Mouse (Mus musculus) embryonic facial prominence, embryonic 15.5 days (tissue): ENCODE results near the gene Hcfc1. TPM values are rescaled to one million over a fixed set of nuclear protein-coding genes. Genes with fewer than 3 reads are reported as not detected.
A peak's percentile ranks its signal among the peaks of the same experiment; 100 is the strongest.

Source experiments
- ATAC-seq: fragments of 200-750 bp; cut with Nextera tagmentation; 2 replicates; pipeline ENCODE4 v1.8.0; 2017; ENCODE audit warnings: low read depth, moderate TSS enrichment; ENCODE audit not compliant: insufficient number of reproducible peaks, low FRiP score, low TSS enrichment
- H3K27ac ChIP-seq: fragments of 300-500 bp; sonication (generic); replicated peaks from 2 replicates; pipeline ENCODE4 v1.5.1; 2015; ENCODE audit warnings: mild to moderate bottlenecking, inconsistent platforms
- H3K27me3 ChIP-seq: fragments of 300-500 bp; sonication (generic); 2 replicates; pipeline ENCODE4 v1.6.1; 2015; ENCODE audit warnings: inconsistent platforms
- H3K36me3 ChIP-seq: fragments of 300-500 bp; sonication (generic); 2 replicates; pipeline ENCODE4 v1.6.1; 2015; ENCODE audit warnings: mild to moderate bottlenecking, inconsistent platforms
- H3K4me1 ChIP-seq: fragments of 300-500 bp; sonication (generic); 2 replicates; pipeline ENCODE4 v1.6.1; 2015; ENCODE audit warnings: inconsistent platforms
- H3K4me2 ChIP-seq: fragments of 300-500 bp; sonication (generic); replicated peaks from 2 replicates; pipeline ENCODE4 v1.6.1; 2015; ENCODE audit warnings: mild to moderate bottlenecking, inconsistent platforms
- H3K4me3 ChIP-seq: fragments of 300-500 bp; sonication (generic); replicated peaks from 2 replicates; pipeline ENCODE4 v1.5.1; 2015; ENCODE audit warnings: mild to moderate bottlenecking, inconsistent platforms
- H3K9ac ChIP-seq: fragments of 300-500 bp; sonication (generic); 2 replicates; pipeline ENCODE4 v1.6.1; 2015; ENCODE audit warnings: inconsistent platforms
- H3K9me3 ChIP-seq: fragments of 300-500 bp; sonication (generic); replicated peaks from 2 replicates; pipeline ENCODE4 v1.6.1; 2016; ENCODE audit warnings: inconsistent platforms
- WGBS: fragments of 180-500 bp; shearing (Covaris S2); methylation state at CpG from one replicate; pipeline ENCODE4 v1.1.7; 2015; 5-methylcytosine and 5-hydroxymethylcytosine counted together
- polyA plus RNA-seq: library from polyadenylated mRNA; unstranded; fragments of >200 nt; fragmentation: Nextera tagmentation; extraction: Ambion mirVana; gene quantifications from 2 replicates; pipeline ENCODE4 v1.2.1, GENCODE M21; 2015

The Hcfc1 gene
- polyA plus RNA-seq, 1 experiment from 2014 or later = 43.0 TPM

DNA sequence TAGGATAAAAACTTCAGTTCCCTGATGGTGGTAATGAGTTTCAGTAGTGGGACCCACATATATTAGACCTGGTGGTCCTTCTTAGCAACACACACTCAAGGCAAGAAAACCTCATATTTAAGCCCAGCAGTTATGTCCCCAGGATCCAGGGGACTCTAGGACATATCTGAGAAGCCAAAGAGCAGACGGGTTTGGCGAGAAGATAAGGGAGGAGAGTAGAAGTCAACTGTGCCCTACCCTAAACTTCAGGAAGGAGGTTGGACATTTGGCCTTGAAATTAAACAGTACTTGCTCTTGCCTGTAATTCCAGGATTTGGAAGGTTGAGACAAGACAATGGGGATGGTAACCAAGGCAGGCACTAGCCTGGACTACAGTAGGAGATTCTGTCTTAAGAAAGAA lies 3.6 kb upstream of the Hcfc1 start:
- ATAC-seq = no peak
- 83% methylated on average over 2 of the region's 2 CpGs for WGBS

DNA sequence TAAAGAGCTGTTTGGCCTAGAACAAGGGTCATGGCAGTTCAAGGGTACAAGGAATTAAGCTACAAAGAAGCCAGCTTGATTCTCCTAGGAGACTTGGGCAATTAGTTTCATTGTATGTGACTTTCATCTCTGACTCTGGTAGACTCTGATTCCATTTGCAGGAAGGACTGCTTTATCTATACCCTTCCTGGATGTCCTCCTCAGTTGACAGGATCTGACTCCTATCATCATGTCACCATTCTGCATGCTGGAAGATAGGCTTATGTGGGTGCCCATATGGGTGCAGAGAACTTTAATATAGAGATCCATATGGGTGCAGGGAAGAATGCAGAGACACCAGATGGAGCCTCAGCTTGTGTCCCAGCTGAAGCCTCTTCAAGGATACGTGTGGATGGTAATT lies 3.0 kb upstream of the Hcfc1 start:
- no peaks in the 10 kb centered on the region for H3K9me3 ChIP-seq
- H3K36me3 ChIP-seq = no peaks in the 10 kb centered on the region
- no peak overlapping the region for H3K4me2 ChIP-seq
- H3K27ac ChIP-seq = no peak overlapping the region
- H3K4me3 ChIP-seq = no peak overlapping the region
- no peak overlapping the region for H3K9ac ChIP-seq
- WGBS = 89% methylated on average over 1 of the region's 1 CpGs
- ATAC-seq = no peak
- H3K27me3 ChIP-seq = no peaks in the 10 kb centered on the region
- H3K4me1 ChIP-seq = 0 out of 2 replicates have a peak, but pooled peaks cover under 1% of the 10 kb centered on the region

More for the DNA sequence above, 3.6 kb upstream of the Hcfc1 start:
- Histone ChIP-seq H3K4me3 (no peak overlapping the region), H3K36me3 (no peaks in the 10 kb centered on the region), H3K9me3 (no peaks in the 10 kb centered on the region), H3K27ac (no peak overlapping the region), H3K27me3 (no peaks in the 10 kb centered on the region), H3K4me1 (no peaks in the 10 kb centered on the region), H3K9ac (no peak overlapping the region), H3K4me2 (no peak overlapping the region)

GRCm38 (mm10) chrX:73967177-73968075 lies 1.3 kb upstream of the Hcfc1 start:
- Histone ChIP-seq H3K9me3 (no peaks in the 10 kb centered on the region), H3K36me3 (no peaks in the 10 kb centered on the region), H3K27me3 (no peaks in the 10 kb centered on the region), H3K4me2 (peak overlapping the region; percentile 44), H3K4me1 (peaks cover 5% of the 10 kb centered on the region; the same call in 1 of the 2 replicates), H3K27ac (peak overlapping the region; percentile 99), H3K4me3 (peak overlapping the region; percentile 65), H3K9ac (peak overlapping the region; percentile 28)
- peak; percentile 88 for ATAC-seq
- WGBS = 18% methylated on average over 60 of the region's 60 CpGs

GRCm38 (mm10) chrX:73965307-73965706 lies 850 bp downstream of the Hcfc1 start:
- Histone ChIP-seq H3K4me1 (peaks cover 5% of the 10 kb centered on the region; the same call in 1 of the 2 replicates), H3K27me3 (no peaks in the 10 kb centered on the region), H3K27ac (peak overlapping the region; percentile 99; the same call in 1 of the 2 replicates), H3K4me2 (peak overlapping the region; percentile 57), H3K4me3 (peak overlapping the region; percentile 65), H3K36me3 (no peaks in the 10 kb centered on the region), H3K9ac (peak overlapping the region; percentile 54), H3K9me3 (no peaks in the 10 kb centered on the region)
- ATAC-seq = no peak
- WGBS = 13% methylated on average over 20 of the region's 20 CpGs

DNA sequence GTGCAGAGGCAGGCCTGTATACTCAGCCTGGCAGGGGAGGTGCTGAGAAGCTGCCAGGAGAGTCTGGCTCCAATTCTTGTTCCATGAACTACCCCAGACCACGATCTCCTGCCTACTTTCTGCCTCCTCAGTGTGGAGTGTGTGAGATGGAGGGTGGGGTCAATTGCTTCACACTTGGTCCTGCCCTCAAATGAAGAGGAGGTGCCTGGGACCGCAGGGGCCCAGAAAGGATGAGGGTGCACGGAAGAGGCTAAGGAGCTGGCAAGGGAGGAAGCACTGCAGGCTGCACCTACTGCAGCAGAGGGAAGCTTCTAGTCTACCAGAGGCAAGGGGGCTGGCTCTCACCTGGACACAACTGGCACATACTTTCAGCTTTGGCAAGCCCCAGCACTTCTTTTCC lies 1.8 kb downstream of the Hcfc1 start:
- ATAC-seq = no peak
- H3K27ac ChIP-seq = peak overlapping the region; percentile 39
- peak overlapping the region; percentile 57 for H3K4me2 ChIP-seq
- H3K27me3 ChIP-seq = peaks cover 4% of the 10 kb centered on the region; the same call in 1 of the 2 replicates
- peak overlapping the region; percentile 65 for H3K4me3 ChIP-seq
- H3K36me3 ChIP-seq = peaks cover 3% of the 10 kb centered on the region; the same call in 1 of the 2 replicates
- H3K4me1 ChIP-seq = peaks cover 5% of the 10 kb centered on the region; the same call in 1 of the 2 replicates
- H3K9ac ChIP-seq = peak overlapping the region; percentile 31; the same call in 1 of the 2 replicates
- H3K9me3 ChIP-seq = no peaks in the 10 kb centered on the region
- WGBS = 32% methylated on average over 3 of the region's 3 CpGs

DNA sequence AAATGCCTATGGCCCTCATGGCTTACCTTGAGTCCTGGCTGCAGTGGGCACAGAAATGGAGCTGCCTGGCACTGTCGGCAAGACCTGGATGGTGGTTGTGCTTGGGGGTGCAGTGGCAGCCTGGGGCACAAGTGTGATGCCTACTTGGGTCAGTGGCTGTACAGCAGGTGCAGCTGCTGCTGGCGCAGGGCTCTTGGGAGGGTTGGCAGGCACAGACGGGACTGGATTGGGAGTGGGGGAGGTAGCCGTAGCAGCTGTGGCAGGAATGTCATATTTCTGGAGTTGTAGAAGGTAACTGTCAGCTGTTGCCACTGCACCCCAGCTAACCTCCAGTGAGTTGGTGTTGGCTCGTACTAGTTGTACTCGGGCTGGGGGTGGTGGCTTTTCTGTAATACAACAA lies 11.2 kb downstream of the Hcfc1 start:
- Histone ChIP-seq H3K9ac (no peak overlapping the region), H3K9me3 (no peaks in the 10 kb centered on the region), H3K4me1 (no peaks in the 10 kb centered on the region), H3K36me3 (peaks cover 71% of the 10 kb centered on the region), H3K27ac (no peak overlapping the region), H3K27me3 (peaks cover 2% of the 10 kb centered on the region; the same call in 1 of the 2 replicates), H3K4me2 (no peak overlapping the region), H3K4me3 (no peak overlapping the region)
- 85% methylated on average over 6 of the region's 6 CpGs for WGBS
- ATAC-seq = no peak

DNA sequence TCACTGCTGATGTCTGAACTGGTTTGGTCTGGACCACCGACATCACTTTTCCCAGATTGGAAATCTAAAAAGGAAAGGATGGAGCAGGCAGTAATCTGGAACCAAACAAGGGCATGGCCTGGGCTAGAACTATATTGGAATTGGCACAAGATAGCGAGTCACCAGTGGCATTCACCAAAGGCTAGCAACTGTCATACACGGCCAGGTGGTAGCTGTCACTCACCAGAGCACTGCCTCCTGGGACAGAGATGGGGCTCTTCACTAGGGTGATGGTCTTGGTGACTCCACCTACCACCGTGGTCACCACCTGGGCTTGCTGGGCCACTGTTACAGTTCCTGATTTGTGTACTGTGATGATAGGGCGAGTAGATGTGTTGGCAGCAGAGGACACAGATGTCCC lies 13.6 kb downstream of the Hcfc1 start:
- Histone ChIP-seq H3K27me3 (no peaks in the 10 kb centered on the region), H3K9me3 (no peaks in the 10 kb centered on the region), H3K9ac (no peak overlapping the region), H3K4me1 (no peaks in the 10 kb centered on the region), H3K4me2 (no peak overlapping the region), H3K36me3 (peaks cover 71% of the 10 kb centered on the region), H3K4me3 (no peak overlapping the region), H3K27ac (no peak overlapping the region)
- ATAC-seq = no peak
- WGBS = 83% methylated on average over 5 of the region's 5 CpGs

- no peaks in the 10 kb centered on the region for H3K9me3 ChIP-seq
- H3K36me3 ChIP-seq = peaks cover 86% of the 10 kb centered on the region
- WGBS = 90% methylated on average over 10 of the region's 10 CpGs
- ATAC-seq = no peak
- H3K27me3 ChIP-seq = no peaks in the 10 kb centered on the region
- H3K4me3 ChIP-seq = no peak overlapping the region
- no peaks in the 10 kb centered on the region for H3K4me1 ChIP-seq
- no peak overlapping the region for H3K4me2 ChIP-seq
- H3K9ac ChIP-seq = no peak overlapping the region
- no peak overlapping the region for H3K27ac ChIP-seq
Observed at GRCm38 (mm10) chrX:73949341-73949740, 16.8 kb downstream of the Hcfc1 start.

DNA sequence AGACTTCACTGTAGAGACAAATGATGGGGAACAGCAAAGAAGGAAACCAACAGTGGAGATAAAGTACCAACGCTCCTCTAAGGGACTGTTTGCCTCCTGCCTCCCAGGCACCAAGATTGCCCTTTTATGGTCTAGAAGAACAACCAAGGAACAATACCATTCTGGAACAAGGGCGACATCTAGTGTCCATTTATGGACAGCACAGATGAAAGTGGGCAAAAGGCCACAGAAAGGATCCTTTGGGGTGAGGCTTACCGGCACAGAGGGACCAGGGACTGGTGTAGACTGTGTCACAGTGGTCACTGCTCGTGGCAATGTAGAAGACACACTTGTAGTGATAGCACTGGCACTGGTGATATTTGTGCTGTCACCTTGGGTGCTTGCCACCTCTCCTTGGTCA lies 17.5 kb downstream of the Hcfc1 start:
- 35% methylated on average over 4 of the region's 4 CpGs for WGBS
- Histone ChIP-seq H3K4me3 (no peak overlapping the region), H3K27ac (no peak overlapping the region), H3K4me2 (no peak overlapping the region), H3K9ac (no peak overlapping the region), H3K4me1 (no peaks in the 10 kb centered on the region), H3K27me3 (no peaks in the 10 kb centered on the region), H3K9me3 (no peaks in the 10 kb centered on the region), H3K36me3 (peaks cover 86% of the 10 kb centered on the region)
- no peak for ATAC-seq

DNA sequence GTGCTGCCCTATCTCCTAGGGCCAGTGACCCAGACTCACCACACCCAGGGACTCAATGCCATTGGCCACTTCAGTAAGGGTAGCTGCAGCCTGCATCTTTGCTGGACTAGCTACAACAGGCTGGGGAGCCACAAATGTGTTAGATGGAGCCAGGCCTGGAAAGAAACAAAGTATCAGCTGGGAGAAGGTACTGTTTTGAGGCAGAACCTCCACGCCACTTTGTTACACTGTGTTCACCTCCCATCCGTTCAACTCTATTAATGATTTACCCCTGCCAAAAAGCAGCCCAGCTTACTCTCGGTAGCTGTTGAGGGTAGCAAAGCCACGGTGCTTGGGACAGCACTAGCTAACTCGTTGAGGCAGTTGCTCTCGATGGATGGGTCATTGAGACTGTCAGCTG lies 19.3 kb downstream of the Hcfc1 start:
- H3K4me1 ChIP-seq = no peaks in the 10 kb centered on the region
- ATAC-seq = no peak
- peaks cover 74% of the 10 kb centered on the region for H3K36me3 ChIP-seq
- no peaks in the 10 kb centered on the region for H3K27me3 ChIP-seq
- no peak overlapping the region for H3K4me3 ChIP-seq
- H3K27ac ChIP-seq = no peak overlapping the region
- no peak overlapping the region for H3K4me2 ChIP-seq
- WGBS = 76% methylated on average over 6 of the region's 6 CpGs
- H3K9me3 ChIP-seq = no peaks in the 10 kb centered on the region
- no peak overlapping the region for H3K9ac ChIP-seq

GRCm38 (mm10) chrX:73942294-73942693 lies 23.9 kb downstream of the Hcfc1 start:
- no peak overlapping the region for H3K4me3 ChIP-seq
- no peak for ATAC-seq
- H3K36me3 ChIP-seq = peaks cover 36% of the 10 kb centered on the region
- no peak overlapping the region for H3K9ac ChIP-seq
- no peaks in the 10 kb centered on the region for H3K27me3 ChIP-seq
- H3K4me2 ChIP-seq = no peak overlapping the region
- no peak overlapping the region for H3K27ac ChIP-seq
- no peaks in the 10 kb centered on the region for H3K9me3 ChIP-seq
- 81% methylated on average over 2 of the region's 2 CpGs for WGBS
- no peaks in the 10 kb centered on the region for H3K4me1 ChIP-seq
